Mouse (Mus musculus) gastrocnemius, postnatal 14 days (tissue): ENCODE measurements around the gene Zfp46. TPM values are rescaled to one million over a fixed set of nuclear protein-coding genes. Genes with fewer than 3 reads are reported as not detected.

Source experiments
- DNase-seq: peaks from one replicate; pipeline ENCODE4 v3.0.0; 2021; ENCODE audit warnings: mixed read lengths
- intact Hi-C: fragments of 180-260 bp; cut with DNase I; formaldehyde crosslinking; loops from one replicate; pipeline ENCODE4 v1.15.1; 2025; ENCODE audit warnings: low total_unique reads
- long read RNA-seq, 2 experiments: library from polyadenylated mRNA; stranded (forward); transcript quantifications; one replicate each; pipeline ENCODE4 v2.0.0; 2021
- total RNA-seq, 2 experiments: library from RNA; stranded (reverse); gene quantifications; 2 replicates each; pipeline ENCODE4 v1.2.3; 2021

Gene Zfp46
- 10 to 100 TPM; 35.9 to 47.2 TPM for total RNA-seq
- long read RNA-seq, experiment 1, full-length matches to known transcripts: 7 of 15 reads
- long read RNA-seq, experiment 1, partial matches to known transcripts: 0 of 15 reads
- long read RNA-seq, experiment 1, other reads (novel, unspliced or antisense): 8 of 15 reads
- long read RNA-seq, experiment 2, full-length matches to known transcripts: 10 of 21 reads
- long read RNA-seq, experiment 2, partial matches to known transcripts: 0 of 21 reads
- long read RNA-seq, experiment 2, other reads (novel, unspliced or antisense): 11 of 21 reads

DNA sequence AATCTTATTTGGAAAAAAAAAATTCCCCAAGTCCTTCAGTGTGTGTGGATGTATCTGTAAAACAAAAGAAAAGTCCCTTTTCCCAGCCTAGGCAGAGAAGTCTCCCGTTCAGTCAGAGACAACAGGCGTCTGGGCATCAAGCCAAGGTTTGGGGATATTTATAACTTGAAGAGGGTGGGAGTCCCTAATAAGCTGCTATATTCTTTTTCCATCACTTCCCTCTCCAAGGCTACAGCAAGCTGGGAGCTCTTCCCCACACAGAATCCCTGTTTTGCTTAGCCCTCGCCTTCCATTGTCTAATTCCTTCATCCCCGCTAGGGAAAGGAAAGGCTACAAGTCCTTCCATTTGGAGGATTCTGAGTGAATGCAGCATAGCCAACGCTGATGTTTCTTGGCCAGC, at the start of gene Zfp46:
TSS of gene Zfp46 (plus strand) at position 229 of the 400 bp plus-strand sequence.
- peak; percentile 87 for DNase-seq

DNA sequence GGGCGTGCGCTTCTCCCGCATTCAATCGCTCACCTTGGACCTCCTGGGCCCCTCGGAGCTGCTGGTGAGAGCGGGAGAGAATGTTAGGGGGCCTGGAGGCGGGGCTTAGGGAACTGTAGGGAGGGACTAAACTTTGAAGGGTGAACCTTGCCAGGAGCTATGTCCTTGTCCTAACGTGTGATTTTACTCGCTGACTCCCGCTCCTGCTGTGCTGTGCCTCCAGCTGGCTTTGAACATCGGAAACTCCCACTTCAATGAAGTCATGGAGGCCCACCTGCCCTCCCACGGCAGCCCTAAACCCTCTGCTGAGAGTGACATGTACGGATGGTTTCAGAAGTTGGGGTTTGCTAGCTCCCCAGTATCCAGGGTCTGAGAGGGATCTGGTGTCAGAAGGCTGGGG, 45.8 kb upstream of the Zfp46 start:
- intact Hi-C loops: no loop called here

More for the DNA sequence above, at the start of gene Zfp46:
- intact Hi-C loops: no loop called here

DNA sequence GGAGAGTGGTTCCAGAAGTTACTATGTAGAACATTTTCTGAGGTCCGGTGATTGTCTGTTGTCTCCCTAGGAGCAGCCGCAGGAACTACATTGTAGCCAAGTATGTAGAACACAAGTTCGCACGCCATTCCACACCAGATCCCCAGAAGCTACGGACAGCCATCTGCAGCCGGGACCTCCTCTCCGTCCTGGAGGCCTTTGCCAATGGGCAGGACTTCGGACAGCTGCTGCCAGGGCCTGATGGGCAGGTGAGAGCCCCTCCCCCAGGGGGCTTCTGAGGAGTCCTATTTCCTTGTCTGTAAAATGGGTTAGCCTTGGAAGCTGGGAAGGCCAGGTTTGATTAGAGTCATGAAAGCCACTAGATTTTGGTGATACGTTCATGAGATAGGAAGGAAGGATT, 45.4 kb upstream of the Zfp46 start:
- intact Hi-C loops: no loop called here
- no peak for DNase-seq

More for the DNA sequence above, 45.8 kb upstream of the Zfp46 start:
- no peak for DNase-seq

DNA sequence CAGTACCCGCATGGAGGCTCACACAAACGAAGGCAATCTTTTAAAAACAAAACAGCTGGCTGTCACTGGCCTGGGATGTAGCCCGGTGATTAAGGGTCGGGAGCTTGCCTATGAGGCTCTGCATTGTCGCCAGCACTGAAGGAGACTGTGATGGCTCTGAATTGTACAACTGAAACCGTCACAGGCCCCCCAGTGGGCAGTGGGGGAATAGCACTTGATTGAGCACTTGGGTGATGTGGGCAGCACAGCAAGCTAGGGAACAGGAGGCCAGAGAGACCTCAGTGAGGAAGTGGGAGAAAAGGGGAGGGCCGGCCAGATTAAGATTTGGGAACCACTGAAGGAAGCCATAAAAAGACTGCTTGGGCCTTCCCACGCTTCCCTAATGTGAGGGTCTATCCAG, 44.9 kb upstream of the Zfp46 start:
- DNase-seq: peak; percentile 89
- intact Hi-C loops: loop anchor here (2.0 kb wide), 1 partner anchor 37 kb away; no protein-coding TSS in a partner anchor

DNA sequence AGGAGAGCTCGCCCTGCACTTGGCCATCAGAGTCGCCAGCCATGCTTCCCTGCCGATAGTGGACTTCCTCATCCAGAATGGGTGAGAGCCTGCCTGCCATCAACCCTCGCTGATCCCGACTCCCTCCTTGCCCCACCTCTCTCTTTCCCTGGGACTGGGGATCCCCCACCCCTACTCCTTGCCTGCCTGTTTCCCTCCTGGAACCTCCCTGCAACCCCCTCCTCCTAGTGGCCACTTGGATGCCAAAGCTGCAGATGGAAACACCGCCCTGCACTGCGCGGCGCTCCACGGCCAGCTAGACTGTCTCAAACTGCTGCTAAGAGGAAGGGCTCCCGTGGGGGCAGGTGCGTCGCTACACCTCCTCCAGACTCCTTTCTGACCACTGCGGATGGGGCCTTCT, 44.4 kb upstream of the Zfp46 start:
- intact Hi-C loops: loop anchor here (2.0 kb wide), 1 partner anchor 37 kb away; no protein-coding TSS in a partner anchor
- DNase-seq: no peak

DNA sequence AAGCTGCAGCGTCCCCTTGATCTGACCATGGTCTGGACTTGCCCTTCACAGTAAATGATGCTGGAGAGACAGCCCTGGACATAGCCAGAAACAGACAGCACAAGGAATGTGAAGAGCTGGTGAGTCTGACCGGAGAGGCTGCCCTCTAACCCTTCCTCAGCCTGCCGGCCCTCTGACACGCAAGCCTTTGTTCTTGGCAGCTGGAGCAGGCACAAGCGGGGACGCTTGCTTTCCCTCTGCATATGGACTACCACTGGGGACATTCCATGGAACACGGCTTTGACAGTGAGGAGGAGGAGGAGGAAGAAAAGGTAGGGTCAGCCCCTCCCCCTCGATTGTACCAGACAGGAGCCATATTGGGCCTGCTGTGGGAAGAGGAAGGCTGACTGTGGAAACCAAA, 43.5 kb upstream of the Zfp46 start:
- intact Hi-C loops: loop anchor here (2.0 kb wide), 1 partner anchor 38 kb away; no protein-coding TSS in a partner anchor

DNA sequence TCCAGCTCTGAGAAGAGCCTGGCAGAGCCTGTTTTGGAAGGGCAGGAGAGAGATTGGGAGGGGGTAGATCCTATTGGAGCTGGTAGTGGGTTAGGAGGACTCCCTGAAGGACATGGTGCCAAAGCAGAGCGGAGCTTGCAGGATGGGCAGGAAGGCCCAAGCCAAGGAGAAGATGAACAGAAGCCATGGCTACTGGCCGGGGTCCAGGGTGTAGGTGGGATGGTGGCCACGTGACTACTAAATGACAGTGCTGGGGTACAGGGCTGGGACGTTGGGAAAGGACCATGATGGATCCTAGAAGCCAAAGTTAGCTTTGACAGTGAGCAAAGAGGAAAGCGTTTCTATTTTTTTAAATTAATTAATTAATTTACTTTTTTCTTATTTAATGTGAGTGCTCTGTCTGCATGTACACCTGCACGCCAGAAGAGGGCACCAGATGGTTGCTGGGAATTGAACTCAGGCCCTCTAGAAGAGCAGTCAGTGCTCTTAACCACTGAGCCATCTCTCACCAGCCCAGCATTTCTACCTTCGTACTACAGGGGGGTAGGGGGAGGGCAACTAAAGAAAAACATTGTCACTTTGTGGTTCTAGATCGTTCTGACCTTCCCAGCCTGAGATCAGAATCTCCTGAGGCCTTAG, 42.3 kb upstream of the Zfp46 start:
- intact Hi-C loops: no loop called here
- DNase-seq: no peak

More for the DNA sequence above, 43.5 kb upstream of the Zfp46 start:
- no peak for DNase-seq

DNA sequence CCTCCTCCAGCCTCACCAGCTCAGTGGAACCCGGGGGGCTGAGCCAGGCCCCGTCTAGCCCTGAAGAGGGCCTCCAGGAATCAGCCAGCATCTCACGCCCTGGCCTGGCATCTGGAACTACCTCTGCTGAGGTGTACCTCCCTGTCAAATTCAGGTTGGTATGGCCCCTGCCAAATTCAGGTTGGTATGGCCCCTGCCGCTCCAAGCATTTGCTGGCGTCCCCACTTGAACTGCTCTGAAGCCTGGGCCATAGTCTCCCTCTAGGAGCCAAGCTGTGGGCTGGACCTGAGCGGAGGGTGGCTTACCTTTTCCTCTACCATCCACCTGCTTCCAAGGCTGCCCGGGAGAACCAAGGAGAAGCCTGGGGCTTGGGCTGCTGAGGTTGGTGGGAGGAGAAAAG, 41.8 kb upstream of the Zfp46 start:
- no peak for DNase-seq
- intact Hi-C loops: no loop called here

DNA sequence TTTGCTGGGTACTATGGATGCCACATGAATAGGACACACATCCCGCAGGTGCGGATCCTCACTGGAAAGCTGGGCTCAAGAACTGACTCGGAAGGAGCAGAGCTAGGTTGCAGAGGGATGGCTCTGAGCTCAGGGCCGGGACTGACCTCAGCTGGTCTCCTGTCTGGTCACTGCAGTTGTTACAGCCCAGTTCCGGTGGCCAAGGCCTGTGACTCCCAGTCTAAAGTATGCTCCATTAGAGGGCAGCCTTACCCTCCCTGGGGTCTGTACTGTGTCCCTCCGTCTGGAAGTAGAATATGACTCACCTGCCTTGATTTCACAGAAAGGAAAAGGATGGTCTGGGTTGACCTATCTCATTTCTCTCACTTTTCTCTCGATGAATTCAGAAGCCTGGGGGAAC, 40.3 kb upstream of the Zfp46 start:
- intact Hi-C loops: no loop called here
- DNase-seq: no peak

DNA sequence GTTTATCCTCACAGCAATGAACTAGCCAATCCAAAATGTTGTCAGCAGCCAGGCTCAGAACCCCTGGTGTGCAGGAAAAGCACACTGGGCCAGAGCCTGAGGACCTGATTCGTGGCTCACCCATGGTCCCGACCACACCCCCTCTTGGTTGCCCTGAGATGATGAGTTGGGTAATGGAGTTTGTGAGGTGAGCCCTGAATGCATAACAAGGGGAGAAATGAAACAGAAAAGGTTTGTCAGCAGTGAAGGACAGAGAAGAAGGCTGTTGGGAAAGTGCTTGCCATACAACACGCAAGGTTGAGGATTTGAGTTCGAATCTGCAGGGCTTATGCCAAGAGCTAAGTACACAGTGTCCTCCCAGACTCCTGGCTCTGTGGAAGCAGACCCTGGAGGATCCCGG, 38.8 kb upstream of the Zfp46 start:
- intact Hi-C loops: no loop called here
- DNase-seq: no peak

DNA sequence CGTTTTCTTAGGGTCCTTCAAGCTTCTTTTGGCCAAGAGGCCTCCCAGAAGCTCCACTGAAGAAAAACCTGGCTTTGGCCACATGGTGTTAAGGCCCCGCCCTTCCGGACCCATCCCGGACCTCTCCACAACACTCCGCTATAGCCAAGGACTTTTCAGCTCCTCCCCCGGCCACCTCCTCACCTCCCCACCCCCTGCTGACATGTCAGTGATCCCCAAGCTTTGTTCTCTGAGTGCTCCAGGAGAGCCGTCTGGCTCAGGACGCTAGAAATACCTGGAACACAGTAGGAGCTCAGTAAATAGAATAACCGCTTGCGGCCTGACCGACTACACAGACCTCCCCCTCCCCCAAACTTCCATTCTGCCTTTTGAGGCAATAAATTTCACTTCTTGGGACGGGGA, 37.9 kb upstream of the Zfp46 start:
- intact Hi-C loops: no loop called here
- DNase-seq: peak; percentile 40

DNA sequence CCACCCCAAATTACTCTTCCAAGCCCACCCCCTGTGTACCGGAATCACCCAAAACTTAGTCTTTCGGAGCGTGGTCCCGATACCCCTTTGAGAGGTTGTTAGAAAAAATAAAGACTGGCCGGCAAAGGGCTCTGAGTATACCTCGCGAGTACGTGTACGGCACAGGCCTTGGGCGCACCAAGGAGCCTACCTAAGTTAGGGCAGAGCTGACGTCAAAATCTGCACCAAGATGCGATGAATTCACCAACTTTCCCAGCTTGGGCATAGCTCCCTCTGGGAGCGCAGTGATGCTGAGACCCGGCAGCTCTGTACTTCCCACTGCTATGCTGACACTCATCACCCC, 37.1 kb upstream of the Zfp46 start:
- intact Hi-C loops: no loop called here
- DNase-seq: no peak

DNA sequence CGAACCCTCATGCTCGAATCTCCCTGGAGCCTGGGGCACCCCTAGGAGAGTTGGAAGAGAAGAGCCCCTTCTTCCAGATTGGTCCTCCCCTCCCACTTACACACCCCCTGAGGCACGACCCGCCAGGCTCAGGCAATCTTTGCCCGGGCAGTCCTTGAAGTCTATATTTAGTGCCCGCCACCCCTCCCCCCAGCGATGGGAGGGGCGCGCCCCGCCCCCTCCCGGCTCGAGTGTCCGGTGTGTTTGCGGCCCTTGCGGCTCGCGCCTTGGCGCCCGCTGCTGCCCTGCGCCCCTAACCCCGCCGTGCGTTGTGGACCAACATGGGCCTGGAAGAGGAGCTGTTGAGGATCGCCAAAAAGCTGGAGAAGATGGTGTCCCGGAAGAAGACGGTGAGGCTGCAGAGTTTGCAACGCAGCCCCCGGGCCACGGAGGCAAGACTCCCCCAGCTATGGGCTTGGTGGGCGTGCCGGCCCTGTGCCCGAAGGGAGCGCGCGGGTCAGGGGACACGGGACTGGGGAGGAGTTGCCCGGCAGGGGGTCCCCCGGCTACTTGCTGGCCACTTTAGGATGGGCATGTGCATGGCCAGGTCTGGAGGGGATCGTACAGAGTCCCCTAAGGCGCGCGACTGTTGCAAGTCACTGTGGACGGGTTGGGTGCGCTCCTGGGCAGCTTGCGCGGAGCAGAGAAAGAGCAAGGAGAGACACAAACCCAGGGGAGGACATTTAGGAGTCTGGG, 36.6 kb upstream of the Zfp46 start, which contains the start of gene Tcea3:
TSS of gene Tcea3 (plus strand) at position 1 of the 735 bp plus-strand sequence.
- DNase-seq: peak; percentile 82

DNA sequence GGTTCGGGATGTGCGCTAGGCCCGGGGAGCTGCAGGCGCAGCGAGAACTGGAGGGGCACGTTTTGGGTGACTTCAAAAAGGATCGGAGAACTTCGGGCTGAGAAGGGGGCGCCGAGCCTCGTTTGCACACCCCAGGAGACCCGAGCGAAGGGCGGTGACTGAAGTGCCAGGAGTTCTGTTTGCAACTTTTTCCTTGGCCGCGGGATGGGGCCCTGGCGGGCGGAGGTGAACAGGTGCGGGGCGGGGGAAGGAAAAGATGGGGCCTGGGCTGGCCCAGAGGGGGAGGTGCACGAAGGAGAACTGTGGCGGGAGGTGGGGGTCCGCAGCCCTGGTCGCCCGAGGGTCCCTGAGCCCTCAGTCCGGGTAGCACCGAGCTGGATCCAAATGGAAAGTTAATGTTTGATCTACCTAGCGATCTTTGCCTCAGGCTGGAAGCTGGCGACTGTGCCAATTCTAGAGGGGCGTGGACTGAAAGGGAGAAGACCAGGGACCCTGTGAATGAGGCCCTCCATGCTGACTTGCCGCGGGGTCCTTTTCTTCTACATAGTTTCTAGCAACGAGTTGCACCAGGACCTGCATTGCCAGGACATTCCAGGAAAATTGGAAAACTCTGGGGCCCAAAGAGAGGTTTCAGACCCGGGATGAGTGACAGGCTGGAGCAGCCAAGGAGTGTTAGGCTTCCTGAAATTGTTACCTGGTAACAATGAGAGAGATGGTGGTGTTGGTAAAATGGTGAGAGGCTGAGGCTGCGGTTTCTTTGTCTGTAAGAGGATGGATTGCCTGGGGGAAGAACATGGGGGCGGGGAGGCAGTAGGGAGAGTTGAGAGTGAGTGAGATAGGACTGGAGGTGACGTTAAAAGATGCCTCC, 35.8 kb upstream of the Zfp46 start:
- intact Hi-C loops: no loop called here
- DNase-seq: peak; percentile 71

More for the DNA sequence above, 36.6 kb upstream of the Zfp46 start, which contains the start of gene Tcea3:
- intact Hi-C loops: no loop called here

DNA sequence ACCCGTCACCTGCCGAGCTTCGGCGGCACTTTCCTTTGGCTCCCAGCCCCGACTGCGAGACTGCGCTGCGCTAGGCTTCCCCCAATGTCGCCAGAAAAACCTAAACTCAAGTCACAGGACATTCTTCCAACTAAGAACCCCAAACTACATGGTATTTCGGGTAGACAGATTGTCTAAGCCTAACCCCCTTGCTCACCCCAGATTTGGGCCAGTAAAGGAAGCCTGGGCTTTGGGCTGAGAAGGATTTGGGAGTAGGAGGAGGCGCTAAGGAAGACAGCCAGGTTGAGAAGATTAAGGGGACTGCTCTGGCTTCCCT, 35.2 kb upstream of the Zfp46 start:
- intact Hi-C loops: no loop called here
- no peak for DNase-seq

DNA sequence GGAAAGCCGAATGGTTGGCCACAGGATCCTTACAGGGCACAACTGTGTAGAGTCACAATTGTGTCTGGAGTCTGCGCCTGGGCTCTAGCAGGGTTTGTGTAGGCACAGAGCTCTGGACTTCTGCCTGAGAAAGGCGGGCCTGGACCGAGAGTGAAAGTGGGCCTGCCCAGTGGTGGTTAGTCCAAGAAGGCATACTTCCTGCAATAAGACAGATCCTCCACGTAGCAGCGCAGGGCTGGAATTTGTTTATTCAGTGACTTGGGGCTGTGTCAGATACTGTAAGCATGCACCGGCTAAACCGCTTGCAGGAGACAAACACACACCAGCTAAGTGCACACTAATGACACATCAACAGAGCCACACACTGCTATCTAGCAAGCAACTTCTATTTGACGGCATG, 34.7 kb upstream of the Zfp46 start:
- DNase-seq: peak; percentile 76
- intact Hi-C loops: no loop called here

DNA sequence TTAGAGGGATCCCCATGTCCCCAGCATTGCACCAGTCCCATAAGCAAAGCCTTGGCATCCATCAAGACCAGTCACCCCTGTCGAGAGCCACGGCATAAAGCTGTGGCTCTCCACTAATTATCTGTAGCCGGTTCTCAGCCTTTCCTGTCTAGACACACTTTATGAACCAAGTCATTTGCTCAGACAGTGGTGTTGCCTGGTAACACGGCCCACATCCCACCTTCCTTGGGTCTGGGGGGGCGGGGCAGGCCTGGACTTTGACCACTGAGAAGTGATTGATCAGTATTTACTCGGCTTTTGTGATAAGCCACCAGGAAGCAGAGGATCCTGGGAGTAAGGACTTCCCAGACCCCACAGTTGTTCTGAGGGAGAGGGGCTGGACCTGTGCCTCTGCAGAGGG, 28.6 kb upstream of the Zfp46 start:
- DNase-seq: no peak
- intact Hi-C loops: loop anchor here (5.0 kb wide), 1 partner anchor 71 kb away; no protein-coding TSS in a partner anchor

DNA sequence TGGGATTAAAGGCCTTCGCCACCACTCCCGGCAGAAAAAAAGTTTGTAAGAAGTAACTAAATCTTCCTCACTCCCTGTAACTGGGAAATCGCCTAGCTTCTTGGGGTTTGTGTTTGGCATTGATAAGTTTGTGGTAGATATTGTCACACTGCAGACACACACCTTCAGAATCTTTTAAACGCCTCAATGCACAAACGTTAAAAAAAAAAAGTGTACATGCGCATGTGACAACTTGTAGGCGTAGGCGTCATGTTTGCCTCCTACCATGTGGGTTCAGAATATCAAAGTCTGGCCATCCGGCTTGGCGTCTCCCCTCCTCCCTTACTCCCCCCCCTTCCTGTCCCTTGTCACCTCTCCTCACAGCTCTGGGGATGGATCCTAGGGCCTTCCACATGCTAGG, 27.8 kb upstream of the Zfp46 start:
- intact Hi-C loops: loop anchor here (5.0 kb wide), 1 partner anchor 71 kb away; no protein-coding TSS in a partner anchor
- no peak for DNase-seq

DNA sequence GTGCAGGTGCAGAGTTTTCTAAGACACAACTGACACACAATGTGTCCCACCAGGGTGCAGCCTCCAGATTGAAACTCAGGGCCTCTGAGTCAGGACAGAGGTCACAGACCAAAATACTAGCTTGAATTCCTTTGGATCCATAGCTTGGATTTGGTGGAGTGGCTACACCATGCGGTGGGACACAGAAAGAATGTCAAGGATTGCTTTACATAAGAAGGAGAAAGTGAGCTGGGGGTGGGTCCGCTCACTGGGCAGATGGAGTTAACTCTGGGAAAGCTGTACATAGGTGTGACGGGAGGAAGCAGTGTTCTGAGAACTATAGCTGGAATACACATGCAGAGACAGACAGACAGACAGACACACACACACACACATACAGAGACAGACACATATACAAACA, 24.6 kb upstream of the Zfp46 start:
- intact Hi-C loops: loop anchor here (5.0 kb wide), 1 partner anchor 67 kb away; no protein-coding TSS in a partner anchor
- no peak for DNase-seq
